Mouse (Mus musculus): ENCODE data around the gene Bap1.

DNA sequence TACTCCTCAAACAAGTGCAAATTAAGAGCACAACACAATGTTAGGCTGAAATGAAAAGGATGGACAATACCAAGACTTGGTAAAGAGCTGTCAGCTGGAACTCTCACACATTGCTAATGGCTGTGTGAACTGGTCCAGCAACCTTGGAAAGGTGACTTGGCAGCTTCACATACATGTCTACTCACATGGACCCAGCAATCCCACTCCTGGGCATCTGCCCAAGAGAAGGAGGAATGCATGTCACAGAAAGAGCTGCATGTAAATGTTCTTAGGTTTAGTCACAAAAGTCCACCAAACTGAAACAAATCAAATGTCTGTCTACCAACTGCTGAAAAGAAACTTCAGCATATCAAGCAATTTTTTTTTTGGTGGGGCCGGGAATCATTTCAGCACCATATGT is 5.3 kb upstream of the Bap1 start:
- TF ChIP-seq CHD2 (IDR thresholded peaks at IDR 0.05; ENCODE audit: low read depth, low read length) (no peak), MAFK (IDR thresholded peaks at IDR 0.05; ENCODE audit: insufficient read depth, low read depth, low read length) (no peak), HCFC1 (IDR thresholded peaks at IDR 0.05; ENCODE audit: borderline replicate concordance, insufficient read depth, low read length) (no peak)
